Mouse (Mus musculus): ENCODE results near the gene Ubxn10. TPM values are rescaled to one million over a fixed set of nuclear protein-coding genes. Genes with fewer than 3 reads are reported as not detected.

Gene Ubxn10
- polyA plus RNA-seq, 2 experiments from 2014 or later: not detected

GRCm38 (mm10) chr4:138729018-138729703 lies 7.8 kb downstream of the Ubxn10 start:
- no peak for ATAC-seq

GRCm38 (mm10) chr4:138725751-138726150 lies 11.2 kb downstream of the Ubxn10 start:
- no peak for ATAC-seq

- ATAC-seq: peak; percentile 32
These were observed 11.9 kb downstream of the Ubxn10 start for GRCm38 (mm10) chr4:138725127-138725461.

- ATAC-seq: no peak
These were observed 12.4 kb downstream of the Ubxn10 start, which contains the start of gene Pla2g2c for GRCm38 (mm10) chr4:138724354-138725126. Gene Pla2g2c (plus strand): TSS chr4:138724792.

GRCm38 (mm10) chr4:138723493-138724281 lies 13.3 kb downstream of the Ubxn10 start:
- ATAC-seq: no peak

- ATAC-seq: no peak
These were observed 17.7 kb downstream of the Ubxn10 start for GRCm38 (mm10) chr4:138719264-138719596.

- no peak for ATAC-seq
These were observed 18.2 kb downstream of the Ubxn10 start for GRCm38 (mm10) chr4:138718586-138719263.

- no peak for ATAC-seq
These were observed 20.3 kb downstream of the Ubxn10 start for GRCm38 (mm10) chr4:138716697-138717096.

GRCm38 (mm10) chr4:138714186-138714585 lies 22.8 kb downstream of the Ubxn10 start:
- no peak for ATAC-seq

- ATAC-seq: no peak
These were observed 24.3 kb downstream of the Ubxn10 start for GRCm38 (mm10) chr4:138712621-138713020.

- ATAC-seq: no peak
These were observed 24.9 kb downstream of the Ubxn10 start for GRCm38 (mm10) chr4:138712096-138712495.

GRCm38 (mm10) chr4:138711051-138711820 lies 25.7 kb downstream of the Ubxn10 start:
- ATAC-seq: no peak

- no peak for ATAC-seq
These were observed 26.3 kb downstream of the Ubxn10 start for GRCm38 (mm10) chr4:138710633-138711032.

GRCm38 (mm10) chr4:138709944-138710343 lies 27.0 kb downstream of the Ubxn10 start:
- ATAC-seq: no peak

- ATAC-seq: no peak
These were observed 27.7 kb downstream of the Ubxn10 start for GRCm38 (mm10) chr4:138709246-138709645.

- no peak for ATAC-seq
These were observed 28.3 kb downstream of the Ubxn10 start for GRCm38 (mm10) chr4:138708636-138709035.

- no peak for ATAC-seq
These were observed 30.3 kb downstream of the Ubxn10 start for GRCm38 (mm10) chr4:138706620-138707019.

- ATAC-seq: no peak
These were observed 32.8 kb downstream of the Ubxn10 start for GRCm38 (mm10) chr4:138704169-138704568.

GRCm38 (mm10) chr4:138703591-138703990 lies 33.4 kb downstream of the Ubxn10 start:
- ATAC-seq: no peak

- no peak for ATAC-seq
These were observed 34.4 kb downstream of the Ubxn10 start for GRCm38 (mm10) chr4:138702528-138702927.

GRCm38 (mm10) chr4:138702031-138702430 lies 34.9 kb downstream of the Ubxn10 start:
- no peak for ATAC-seq

- no peak for ATAC-seq
These were observed 35.9 kb downstream of the Ubxn10 start for GRCm38 (mm10) chr4:138701111-138701510.

Measured in activated CD4-positive, CD25-positive, alpha-beta regulatory T cell, adult 4 months (primary cell).